Mouse (Mus musculus): ENCODE data around the gene Tenm4.

DNA sequence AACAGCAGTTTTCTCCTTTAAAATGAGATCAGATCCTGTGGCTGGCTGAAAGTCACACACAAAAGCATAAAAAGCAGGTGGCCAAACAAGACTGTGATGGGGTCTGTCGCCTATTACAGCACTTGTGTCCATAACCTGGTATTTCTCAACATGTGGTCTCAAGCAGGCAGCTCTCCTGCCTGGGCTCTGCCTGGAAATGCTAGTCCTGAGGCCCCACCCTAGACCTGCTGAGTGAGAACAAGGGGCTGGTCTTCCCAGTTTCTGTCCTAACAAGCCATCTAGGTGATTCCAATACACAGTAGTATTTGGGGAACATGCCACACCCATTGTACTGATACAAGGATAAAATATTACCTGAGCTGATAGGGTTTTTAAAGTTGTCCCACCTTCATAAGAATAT, 73.8 kb downstream of the Tenm4 start:
- TF ChIP-seq CHD2 (IDR thresholded peaks at IDR 0.05; ENCODE audit: low read depth, low read length): no peak
- no peak for TF ChIP-seq ZNF384 (IDR thresholded peaks at IDR 0.05; ENCODE audit: low read depth, low read length)
